Mouse (Mus musculus): Measurements from ENCODE around the gene Kcnj14.

The Kcnj14 gene

GRCm38 (mm10) chr7:45824598-45824997, at the start of gene Kcnj14:
Gene Kcnj14, minus strand, starts transcription at chr7:45824782.
- DNase-seq (ENCODE audit: low read depth, low spot score) = no peak

- no peak for DNase-seq (ENCODE audit: low read depth, low spot score)
Observed at GRCm38 (mm10) chr7:45873061-45873947, 48.7 kb upstream of the Kcnj14 start.

- peak; percentile 69 for DNase-seq (ENCODE audit: low read depth, low spot score)
Observed at GRCm38 (mm10) chr7:45872624-45873023, 48.0 kb upstream of the Kcnj14 start, which contains the start of gene Kdelr1. Gene Kdelr1, plus strand, starts transcription at chr7:45872772.

- no peak for DNase-seq (ENCODE audit: low read depth, low spot score)
Observed at GRCm38 (mm10) chr7:45870282-45871058, 45.9 kb upstream of the Kcnj14 start.

- no peak for DNase-seq (ENCODE audit: low read depth, low spot score)
Observed at GRCm38 (mm10) chr7:45869787-45870186, 45.2 kb upstream of the Kcnj14 start.

GRCm38 (mm10) chr7:45869107-45869670, 44.6 kb upstream of the Kcnj14 start:
- no peak for DNase-seq (ENCODE audit: low read depth, low spot score)

GRCm38 (mm10) chr7:45867871-45868270, 43.3 kb upstream of the Kcnj14 start:
- no peak for DNase-seq (ENCODE audit: low read depth, low spot score)

- DNase-seq (ENCODE audit: low read depth, low spot score) = peak; percentile 85
Observed at GRCm38 (mm10) chr7:45865925-45866910, 41.6 kb upstream of the Kcnj14 start.

- no peak for DNase-seq (ENCODE audit: low read depth, low spot score)
Observed at GRCm38 (mm10) chr7:45864435-45864834, 39.9 kb upstream of the Kcnj14 start.

- no peak for DNase-seq (ENCODE audit: low read depth, low spot score)
Observed at GRCm38 (mm10) chr7:45862804-45863203, 38.2 kb upstream of the Kcnj14 start.

- DNase-seq (ENCODE audit: low read depth, low spot score) = no peak
Observed at GRCm38 (mm10) chr7:45859008-45859407, 34.4 kb upstream of the Kcnj14 start.

- DNase-seq (ENCODE audit: low read depth, low spot score) = no peak
Observed at GRCm38 (mm10) chr7:45856950-45857901, 32.6 kb upstream of the Kcnj14 start.

GRCm38 (mm10) chr7:45853089-45853488, 28.5 kb upstream of the Kcnj14 start:
- no peak for DNase-seq (ENCODE audit: low read depth, low spot score)

- DNase-seq (ENCODE audit: low read depth, low spot score) = no peak
Observed at GRCm38 (mm10) chr7:45850661-45851060, 26.1 kb upstream of the Kcnj14 start.

GRCm38 (mm10) chr7:45848447-45849027, 24.0 kb upstream of the Kcnj14 start:
- DNase-seq (ENCODE audit: low read depth, low spot score) = no peak

- DNase-seq (ENCODE audit: low read depth, low spot score) = no peak
Observed at GRCm38 (mm10) chr7:45842950-45843744, 18.6 kb upstream of the Kcnj14 start.

- no peak for DNase-seq (ENCODE audit: low read depth, low spot score)
Observed at GRCm38 (mm10) chr7:45833924-45834323, 9.3 kb upstream of the Kcnj14 start.

- DNase-seq (ENCODE audit: low read depth, low spot score) = no peak
Observed at GRCm38 (mm10) chr7:45833148-45833790, 8.7 kb upstream of the Kcnj14 start.
